Mouse (Mus musculus): ENCODE data around the gene Aox2. TPM values are rescaled to one million over a fixed set of nuclear protein-coding genes. Genes with fewer than 3 reads are reported as not detected.

The Aox2 gene
- total RNA-seq (2012; rRNA removed) = not detected in 2 replicates
- total RNA-seq (2014; rRNA removed) = not detected in 2 replicates
- not detected in 2 replicates for polyA plus RNA-seq (2012; ENCODE audit: insufficient read length, low read depth)

DNA sequence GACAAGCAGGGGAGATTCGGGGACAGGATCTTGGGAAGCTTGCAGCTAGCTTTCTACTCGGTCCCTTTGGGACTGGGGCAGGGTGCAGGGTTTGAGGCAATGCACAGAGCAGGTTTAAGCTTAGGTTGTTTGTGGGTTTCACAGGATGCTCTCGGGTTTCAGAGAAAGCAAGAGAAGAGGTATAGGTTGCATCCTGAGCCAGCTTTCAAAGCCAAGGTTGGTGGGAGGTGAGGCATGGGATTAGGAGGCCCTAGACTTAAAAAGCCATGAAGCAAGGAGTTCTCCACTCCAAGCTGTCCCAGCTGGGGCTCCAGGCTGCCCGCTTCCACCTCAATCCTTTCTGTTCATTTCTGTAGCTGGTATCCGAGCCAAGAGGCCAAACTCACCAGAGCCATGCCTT is at the start of gene Aox2:
Gene Aox2, plus strand, starts transcription at position 301 of the 400 bp plus-strand sequence.
- in situ Hi-C loops (cut with MboI; ENCODE audit: low pct_ligation_motif_present, low pct_unique_long_range_greater_than_20kb, low sequenced_read_pairs) (loop anchor here (25.0 kb wide), 1 partner anchor 409 kb away; the partner anchor contains the start of gene Als2cr12), dilution Hi-C loops (cut with MboI; ENCODE audit: extremely low pct_ligation_motif_present, extremely low pct_unique_long_range_greater_than_20kb, low sequenced_read_pairs) (no loop called here)
- no peaks in the 10 kb centered on the region for H3K27me3 ChIP-seq (replicated peaks)
- DNase-seq (ENCODE audit: extremely low read depth) = no peak
- H3K4me2 ChIP-seq (ENCODE audit: insufficient read depth, low read depth, poor library complexity, severe bottlenecking) = no peak within 1 kb of the TSS
- no peaks in the 10 kb centered on the region for H3K36me3 ChIP-seq (replicated peaks in 1 of 2; ENCODE audit: control insufficient read depth in 1 of 2, insufficient read depth in 1 of 2, low read length in 1 of 2)
- TF ChIP-seq UBTF (IDR thresholded peaks at IDR 0.05; ENCODE audit: low read depth, low read length) (no peak), CTCF (conservative IDR thresholded peaks at IDR 0.05 in 1 of 2, IDR thresholded peaks at IDR 0.05 in 1 of 2; ENCODE audit: low read depth in 2 of 2, low read length in 2 of 2) (no peak), MAFK (IDR thresholded peaks at IDR 0.05; ENCODE audit: insufficient replicate concordance, low read length) (no peak), MXI1 (IDR thresholded peaks at IDR 0.05; ENCODE audit: low read depth, low read length) (no peak), ZC3H11A (IDR thresholded peaks at IDR 0.05; ENCODE audit: low read depth, low read length) (no peak), E2F4 (IDR thresholded peaks at IDR 0.05; ENCODE audit: insufficient replicate concordance, low read depth, low read length) (no peak), JUND (conservative IDR thresholded peaks at IDR 0.05; ENCODE audit: low read depth, low read length) (no peak), BHLHE40 (IDR thresholded peaks at IDR 0.05; ENCODE audit: low read depth, low read length) (no peak), SIN3A (IDR thresholded peaks at IDR 0.05; ENCODE audit: low read length) (no peak), KAT2A (IDR thresholded peaks at IDR 0.05; ENCODE audit: insufficient replicate concordance, low read length) (no peak), USF2 (conservative IDR thresholded peaks at IDR 0.05; ENCODE audit: low read depth, low read length) (no peak)
- H3K79me2 ChIP-seq (replicated peaks; ENCODE audit: control insufficient read depth, extremely low read depth, insufficient read depth, poor library complexity, severe bottlenecking) = no peaks in the 10 kb centered on the region
- H3K27ac ChIP-seq (ENCODE audit: insufficient read depth, low read depth) = no peak within 1 kb of the TSS
- no peak within 1 kb of the TSS for H3K9ac ChIP-seq (ENCODE audit: insufficient read depth, low read depth)
- peaks cover 0 to 23% of the 10 kb centered on the region in 2 experiments; a peak in 2 of 4 replicates for H3K4me1 ChIP-seq (ENCODE audit: control insufficient read depth in 1 of 2, insufficient read depth in 2 of 2)
- H3K9me3 ChIP-seq (replicated peaks; ENCODE audit: low read length) = no peaks in the 10 kb centered on the region
- H3K4me3 ChIP-seq (replicated peaks in 1 of 3; ENCODE audit: low read depth in 2 of 3, low read length in 2 of 3, poor library complexity in 1 of 3) = no peak within 1 kb of the TSS

DNA sequence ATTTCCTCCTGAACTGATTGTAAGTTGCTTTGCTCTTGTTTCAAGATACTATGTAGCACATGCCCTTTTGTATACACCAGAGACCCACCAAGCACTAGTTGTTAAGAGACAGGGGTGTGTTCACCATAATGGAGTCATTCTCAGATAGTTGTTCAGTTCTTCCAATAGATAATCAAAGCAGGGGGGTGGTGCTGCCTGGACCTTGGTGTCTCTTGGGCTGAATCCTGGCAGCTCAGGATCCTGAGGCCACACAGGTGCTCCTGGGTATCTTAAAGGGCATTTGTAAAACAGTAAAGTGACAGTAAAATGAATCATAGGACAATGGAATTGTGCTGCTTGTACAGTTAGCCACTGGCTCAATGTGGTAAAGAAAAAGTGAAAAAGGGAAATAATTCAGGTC is 49.2 kb upstream of the Aox2 start:
- Histone ChIP-seq H3K9me3 (replicated peaks; ENCODE audit: low read length) (no peaks in the 10 kb centered on the region), H3K4me3 (replicated peaks in 1 of 3; ENCODE audit: low read depth in 2 of 3, low read length in 2 of 3, poor library complexity in 1 of 3) (no peak overlapping the region), H3K79me2 (replicated peaks; ENCODE audit: control insufficient read depth, extremely low read depth, insufficient read depth, poor library complexity, severe bottlenecking) (no peaks in the 10 kb centered on the region), H3K4me1 (ENCODE audit: control insufficient read depth in 1 of 2, insufficient read depth in 2 of 2) (peaks cover 3 to 8% of the 10 kb centered on the region in 2 experiments), H3K27me3 (replicated peaks) (peaks cover 1% of the 10 kb centered on the region), H3K4me2 (ENCODE audit: insufficient read depth, low read depth, poor library complexity, severe bottlenecking) (no peak overlapping the region), H3K36me3 (replicated peaks in 1 of 2; ENCODE audit: control insufficient read depth in 1 of 2, insufficient read depth in 1 of 2, low read length in 1 of 2) (no peaks in the 10 kb centered on the region), H3K9ac (ENCODE audit: insufficient read depth, low read depth) (no peak overlapping the region), H3K27ac (ENCODE audit: insufficient read depth, low read depth) (no peak overlapping the region)
- DNase-seq (ENCODE audit: extremely low read depth) = no peak
- in situ Hi-C loops (cut with MboI; ENCODE audit: low pct_ligation_motif_present, low pct_unique_long_range_greater_than_20kb, low sequenced_read_pairs) = no loop called here
- TF ChIP-seq CHD1 (IDR thresholded peaks at IDR 0.05; ENCODE audit: low read depth, low read length) = no peak
- no peak for TF ChIP-seq RAD21 (IDR thresholded peaks at IDR 0.05; ENCODE audit: low read depth, low read length)
- TF ChIP-seq USF2 (conservative IDR thresholded peaks at IDR 0.05; ENCODE audit: low read depth, low read length) = no peak
- no peak for TF ChIP-seq ELF1 (IDR thresholded peaks at IDR 0.05; ENCODE audit: low read depth, low read length)
- dilution Hi-C loops (cut with MboI; ENCODE audit: extremely low pct_ligation_motif_present, extremely low pct_unique_long_range_greater_than_20kb, low sequenced_read_pairs) = no loop called here
